Mouse (Mus musculus) stomach, postnatal 0 days (tissue): ENCODE measurements at regions not wholly inside any gene's neighbourhood (a gene's known extent, or its start where the extent isn't known, plus 50 kb on each side); places are given as distances from the start of the nearest gene placed in this dataset.

Experiments
- ATAC-seq: fragments of 200-750 bp; cut with Nextera tagmentation; 2 replicates; pipeline ENCODE4 v1.8.0; 2017; ENCODE audit not compliant: low FRiP score, low TSS enrichment
- DNase-seq: peaks from one replicate; pipeline ENCODE4 v3.0.0-alpha.2; 2016; ENCODE audit warnings: low spot score
- H3K27ac ChIP-seq: fragments of 300-500 bp; sonication (generic); replicated peaks from 2 replicates; pipeline ENCODE4 v1.5.1; 2014; ENCODE audit warnings: mild to moderate bottlenecking, control low read depth
- H3K27me3 ChIP-seq: fragments of 300-500 bp; sonication (generic); 2 replicates; pipeline ENCODE4 v1.6.1; 2014; ENCODE audit warnings: low read length; ENCODE audit not compliant: control insufficient read depth, insufficient read depth
- H3K36me3 ChIP-seq: fragments of 300-500 bp; sonication (generic); 2 replicates; pipeline ENCODE4 v1.6.1; 2014; ENCODE audit warnings: low read length, mixed read lengths; ENCODE audit not compliant: control insufficient read depth, insufficient read depth
- H3K4me1 ChIP-seq: fragments of 300-500 bp; sonication (generic); replicated peaks from 2 replicates; pipeline ENCODE4 v1.6.1; 2014; ENCODE audit warnings: antibody characterized with exemption; ENCODE audit not compliant: control insufficient read depth, insufficient read depth
- H3K4me2 ChIP-seq: fragments of 300-500 bp; sonication (generic); replicated peaks from 2 replicates; pipeline ENCODE4 v1.6.1; 2014; ENCODE audit warnings: low read depth, mild to moderate bottlenecking, control low read depth, moderate library complexity
- H3K4me3 ChIP-seq: fragments of 300-500 bp; sonication (generic); 2 replicates; pipeline ENCODE4 v1.5.1; 2014; ENCODE audit warnings: low read depth, low read length, control low read depth
- H3K9ac ChIP-seq: fragments of 300-500 bp; sonication (generic); 2 replicates; pipeline ENCODE4 v1.6.1; 2014; ENCODE audit warnings: mild to moderate bottlenecking, low read length, control low read depth, mixed read lengths
- H3K9me3 ChIP-seq: fragments of 300-500 bp; sonication (generic); 2 replicates; pipeline ENCODE4 v1.6.1; 2016; ENCODE audit warnings: low read length; ENCODE audit not compliant: control insufficient read depth
- CTCF ChIP-seq: IDR thresholded peaks from 2 replicates; pipeline ENCODE4 v1.5.1; 2016; ENCODE audit warnings: antibody characterized with exemption, low read depth, mild to moderate bottlenecking, moderate library complexity
- EP300 ChIP-seq: optimal IDR thresholded peaks from 2 replicates; pipeline ENCODE3; 2016; ENCODE audit warnings: antibody characterized with exemption
- WGBS: fragments of 180-500 bp; shearing (Covaris S2); extraction: QIAGEN DNeasy Blood & Tissue Kit; methylation state at CpG from one replicate; pipeline ENCODE4 v1.1.7; 2014; 5-methylcytosine and 5-hydroxymethylcytosine counted together

DNA sequence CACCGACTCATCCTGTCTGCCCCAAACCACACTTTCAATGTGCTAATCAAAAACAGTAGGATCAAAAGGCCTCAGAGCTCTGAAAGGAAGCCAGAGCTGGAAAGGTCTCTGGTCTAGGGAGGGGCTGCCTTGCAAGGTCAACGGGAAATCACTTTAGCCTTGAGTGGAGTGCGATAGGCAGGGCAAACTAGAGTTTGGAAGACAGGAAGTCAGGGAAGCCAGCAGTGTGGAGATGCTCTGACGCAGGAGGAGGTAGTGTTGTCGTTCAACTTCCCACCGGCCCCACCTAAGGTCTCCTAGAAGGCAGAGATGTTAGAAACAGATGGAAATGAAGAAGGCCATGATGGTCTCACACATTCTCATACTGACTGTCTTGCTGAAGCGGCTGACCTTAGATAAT lies 52.0 kb upstream of the Trp53i11 start:
- no peak for DNase-seq
- 0 out of 2 replicates have a peak, but pooled peaks cover 3% of the 10 kb centered on the region for H3K4me1 ChIP-seq

DNA sequence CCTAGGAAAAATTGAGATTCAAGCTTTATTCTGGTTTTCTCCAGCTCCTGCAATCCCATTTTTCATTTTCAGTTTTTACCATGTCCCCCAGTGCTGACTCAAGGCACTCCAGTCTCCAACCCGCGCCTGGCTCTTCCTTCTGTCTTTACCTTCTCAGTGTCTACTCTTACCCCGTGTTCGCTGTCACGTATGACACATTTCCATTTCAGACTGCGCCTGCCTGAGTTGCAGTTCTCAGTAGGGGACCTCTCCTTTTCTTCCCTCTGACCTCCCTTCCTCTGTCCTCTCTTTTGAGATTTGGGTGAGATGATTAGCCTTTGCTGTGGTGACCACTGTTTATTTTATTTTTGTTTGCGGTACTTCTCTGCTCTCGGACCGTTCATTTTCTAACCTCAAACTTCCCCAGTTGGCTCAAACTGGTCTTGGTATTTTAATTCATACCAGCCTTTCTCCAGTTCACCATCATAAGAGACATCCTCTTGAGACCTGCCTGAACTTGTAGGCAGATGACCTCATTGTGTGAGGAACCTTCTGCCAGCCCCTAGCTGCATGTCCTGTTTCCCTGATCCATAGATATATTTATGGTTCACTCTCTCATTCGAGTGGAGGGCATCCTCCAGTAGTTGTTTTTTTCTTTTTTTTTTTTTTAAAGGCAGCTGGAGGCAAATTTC lies 53.9 kb upstream of the Trp53i11 start:
- WGBS = 61% methylated on average over 10 of the region's 10 CpGs
- ATAC-seq = no peak
- Histone ChIP-seq H3K27me3 (no peaks in the 10 kb centered on the region), H3K4me3 (no peak overlapping the region), H3K27ac (no peak overlapping the region), H3K9me3 (no peaks in the 10 kb centered on the region), H3K4me1 (0 out of 2 replicates have a peak, but pooled peaks cover 3% of the 10 kb centered on the region), H3K4me2 (no peak overlapping the region), H3K36me3 (no peaks in the 10 kb centered on the region), H3K9ac (no peak overlapping the region)
- no peak for TF ChIP-seq EP300
- no peak for DNase-seq

More for the DNA sequence above, 52.0 kb upstream of the Trp53i11 start:
- H3K4me2 ChIP-seq = no peak overlapping the region
- no peak for TF ChIP-seq CTCF
- no peak for TF ChIP-seq EP300
- H3K9me3 ChIP-seq = no peaks in the 10 kb centered on the region
- no peak for ATAC-seq
- no peaks in the 10 kb centered on the region for H3K36me3 ChIP-seq
- H3K9ac ChIP-seq = no peak overlapping the region
- no peak overlapping the region for H3K4me3 ChIP-seq
- WGBS = 53% methylated on average over 7 of the region's 7 CpGs
- H3K27me3 ChIP-seq = no peaks in the 10 kb centered on the region
- no peak overlapping the region for H3K27ac ChIP-seq

DNA sequence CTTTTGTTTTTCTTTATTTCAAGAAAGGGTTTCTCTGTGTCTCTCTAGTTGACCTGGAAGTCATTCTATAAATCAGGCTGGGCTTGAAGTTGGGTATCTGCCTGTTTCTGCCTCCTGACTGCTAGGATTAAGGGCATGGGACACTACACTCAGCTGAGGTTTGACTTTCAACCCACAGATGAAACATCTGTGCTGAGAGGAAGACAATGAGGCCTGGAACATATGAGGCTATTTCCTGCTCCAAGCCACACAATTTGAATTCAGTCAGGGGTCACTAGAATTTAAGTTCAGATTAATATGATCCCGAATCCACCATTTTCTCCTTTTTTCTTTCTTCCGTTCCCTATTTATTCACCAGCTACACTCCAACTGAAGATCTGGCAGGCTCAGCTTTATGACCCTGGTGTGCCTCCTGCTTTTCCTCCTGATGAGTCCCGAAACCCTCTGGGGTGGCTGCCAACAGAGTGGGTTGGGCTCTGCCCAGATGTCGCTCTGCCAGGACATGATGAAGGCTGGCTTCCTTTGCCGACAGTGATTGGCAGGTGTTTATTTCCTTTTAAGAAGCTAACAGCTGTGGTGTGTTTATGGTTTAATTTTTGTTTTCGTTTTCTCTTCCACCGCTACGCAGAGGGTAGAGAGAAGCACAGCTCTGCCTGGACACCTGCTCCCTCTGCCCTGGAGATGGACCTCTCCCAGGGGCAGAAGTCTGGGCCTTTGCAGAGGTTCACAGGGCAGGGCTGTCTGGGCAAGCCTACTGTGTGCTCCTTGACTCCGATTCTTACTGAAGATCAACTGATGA lies 55.3 kb upstream of the Trp53i11 start:
- no peaks in the 10 kb centered on the region for H3K27me3 ChIP-seq
- ATAC-seq = peak; percentile 48; the same call in 1 of the 2 replicates
- DNase-seq = no peak
- H3K9ac ChIP-seq = no peak overlapping the region
- no peak overlapping the region for H3K4me2 ChIP-seq
- H3K9me3 ChIP-seq = no peaks in the 10 kb centered on the region
- no peaks in the 10 kb centered on the region for H3K36me3 ChIP-seq
- H3K4me3 ChIP-seq = no peak overlapping the region
- no peak for TF ChIP-seq CTCF
- 0 out of 2 replicates have a peak, but pooled peaks cover 3% of the 10 kb centered on the region for H3K4me1 ChIP-seq
- no peak overlapping the region for H3K27ac ChIP-seq
- 39% methylated on average over 9 of the region's 9 CpGs for WGBS

DNA sequence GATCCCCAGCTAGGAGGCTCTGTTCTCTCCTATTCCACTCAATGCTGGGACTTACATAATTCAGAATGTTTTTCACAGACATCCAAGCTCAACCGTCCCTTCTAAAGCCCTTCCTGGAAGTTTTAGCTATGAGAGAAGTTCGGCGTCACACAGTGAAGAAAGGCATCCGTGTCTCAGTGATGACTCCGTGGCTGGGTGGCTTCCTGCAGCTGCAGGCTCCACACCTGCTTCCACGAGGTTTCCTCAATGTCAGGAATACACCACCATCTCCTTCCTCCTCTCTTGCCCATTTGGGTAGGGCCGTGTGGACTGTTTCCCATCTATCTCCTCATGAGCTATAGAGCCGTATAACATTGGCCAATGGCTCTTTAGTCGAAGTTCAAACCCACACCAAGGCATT lies 56.1 kb upstream of the Trp53i11 start:
- no peak overlapping the region for H3K27ac ChIP-seq

DNA sequence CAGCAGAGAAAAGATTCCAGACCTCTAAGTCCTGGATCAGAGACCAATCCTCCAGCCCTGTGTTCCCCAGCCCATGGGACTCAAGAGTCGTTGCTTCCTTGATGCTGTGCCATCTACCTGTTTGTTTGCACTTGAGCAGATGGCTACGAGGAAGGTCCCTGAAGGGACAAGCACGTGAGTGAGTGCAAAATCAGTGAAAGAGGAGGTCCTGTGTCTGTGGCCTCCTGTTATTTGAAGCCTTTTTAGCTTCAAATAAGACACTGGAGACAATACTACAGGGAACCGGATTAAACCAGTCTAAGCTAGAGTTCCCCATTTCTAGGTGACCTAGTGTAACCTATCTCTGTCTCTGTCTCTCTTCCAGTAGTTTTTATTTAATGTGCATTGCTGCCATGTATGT lies 58.2 kb upstream of the Trp53i11 start:
- DNase-seq (no peak), ATAC-seq (no peak)
- H3K4me3 ChIP-seq = no peak overlapping the region
- TF ChIP-seq EP300 = no peak
- TF ChIP-seq CTCF = no peak
- WGBS = 49% methylated on average over 4 of the region's 4 CpGs
- H3K27me3 ChIP-seq = no peaks in the 10 kb centered on the region
- no peak overlapping the region for H3K27ac ChIP-seq
- H3K9ac ChIP-seq = no peak overlapping the region
- H3K36me3 ChIP-seq = no peaks in the 10 kb centered on the region
- H3K9me3 ChIP-seq = no peaks in the 10 kb centered on the region
- no peak overlapping the region for H3K4me2 ChIP-seq
- 0 out of 2 replicates have a peak, but pooled peaks cover 3% of the 10 kb centered on the region for H3K4me1 ChIP-seq

More for the DNA sequence above, 56.1 kb upstream of the Trp53i11 start:
- ATAC-seq (no peak), DNase-seq (no peak)
- Histone ChIP-seq H3K4me2 (no peak overlapping the region), H3K36me3 (no peaks in the 10 kb centered on the region), H3K9me3 (no peaks in the 10 kb centered on the region), H3K4me3 (no peak overlapping the region), H3K27me3 (no peaks in the 10 kb centered on the region), H3K9ac (no peak overlapping the region), H3K4me1 (0 out of 2 replicates have a peak, but pooled peaks cover 3% of the 10 kb centered on the region)
- 65% methylated on average over 9 of the region's 9 CpGs for WGBS
- TF ChIP-seq EP300 (no peak), CTCF (no peak)

DNA sequence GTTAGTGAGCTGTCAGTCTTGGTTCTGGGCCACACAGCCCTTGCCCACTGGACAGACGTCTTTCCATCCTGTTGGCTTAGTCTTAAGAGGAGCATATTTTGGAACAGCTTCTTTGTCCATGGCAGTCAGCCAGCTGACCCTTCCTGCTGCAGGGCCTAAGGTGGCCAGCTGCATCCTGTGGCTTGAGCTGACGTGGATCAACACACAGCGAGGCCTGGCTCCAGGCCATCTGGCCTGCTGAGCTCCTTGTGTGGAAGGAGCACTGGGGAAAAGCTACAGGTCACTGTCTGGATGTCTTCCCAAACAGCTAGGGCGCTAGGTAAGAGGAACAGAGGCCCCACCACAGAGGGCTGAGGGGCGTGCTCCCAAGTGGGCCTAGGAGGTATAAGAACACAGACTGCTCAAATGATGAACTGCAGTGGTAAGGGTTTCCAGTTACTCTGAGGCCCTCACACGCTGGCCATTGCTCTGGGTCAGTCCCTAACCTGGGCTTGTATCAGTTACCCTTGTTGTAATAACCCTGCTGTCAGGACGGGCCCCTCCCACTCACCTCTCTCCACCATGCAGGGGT lies 60.7 kb upstream of the Trp53i11 start:
- no peak for TF ChIP-seq EP300
- no peak for TF ChIP-seq CTCF
- peak; percentile 31 for DNase-seq
- WGBS = 42% methylated on average over 7 of the region's 7 CpGs
- H3K4me1 ChIP-seq = no peaks in the 10 kb centered on the region
- H3K27me3 ChIP-seq = no peaks in the 10 kb centered on the region
- no peak overlapping the region for H3K4me2 ChIP-seq
- no peak overlapping the region for H3K4me3 ChIP-seq
- H3K9me3 ChIP-seq = no peaks in the 10 kb centered on the region
- H3K36me3 ChIP-seq = no peaks in the 10 kb centered on the region
- ATAC-seq = peak; percentile 25; the same call in 1 of the 2 replicates
- no peak overlapping the region for H3K9ac ChIP-seq
- H3K27ac ChIP-seq = no peak overlapping the region
